9 mouse cellular contexts compared by ENCODE assay signal in genomic region chr6:53821041-53821501, GRCm38 (mm10). TPM values are rescaled to one million over a fixed set of nuclear protein-coding genes. Genes with fewer than 3 reads are reported as not detected.
DNase-seq lines count a peak whose midpoint lies in the region; ATAC-seq lines count a peak whose summit lies in the region.
"Had no signal": no experiment of that assay in that cellular context is flagged by ENCODE, and none has a peak within 500 bp of the region (broad histone marks: within the 10 kb centered on the region; RNA-seq: fewer than 3 reads in every experiment).

No protein-coding gene starts in this region.

- no peak for ATAC-seq in hindbrain, embryonic 16.5 days
- ATAC-seq in granulocyte monocyte progenitor cell, adult 5-6 weeks (replicated peaks; ENCODE audit: poor library complexity, severe bottlenecking), result no peak

- no peaks in the 10 kb centered on the region for H3K9me3 ChIP-seq in hindbrain, embryonic 16.5 days (ENCODE audit: control insufficient read depth, low read length)

- DNase-seq in cerebellum, adult 18-20 months, result peak; percentile 4 to 11
- no peak for DNase-seq in cerebellum, postnatal 4 days (ENCODE audit: low spot score in 2 of 2)
- peak; percentile 10 for DNase-seq in right cerebral cortex, postnatal 25 days
- no peak for DNase-seq in right cerebral cortex, postnatal 4 days
- DNase-seq in lung, postnatal 36 days, result peak; percentile 63
- no peak for DNase-seq in thymus, postnatal 25 days

- peak overlapping the region; percentile 92 for H3K4me2 ChIP-seq in hindbrain, embryonic 16.5 days (ENCODE audit: low read length)

- H3K4me1 ChIP-seq in hindbrain, embryonic 16.5 days (ENCODE audit: control insufficient read depth, insufficient read depth, low read depth, low read length), result peaks cover 22% of the 10 kb centered on the region

- H3K27me3 ChIP-seq in hindbrain, embryonic 16.5 days (replicated peaks; ENCODE audit: control insufficient read depth, insufficient read depth, low read length), result peaks cover 8% of the 10 kb centered on the region; the same call in 1 of the 2 replicates

- WGBS in hindbrain, embryonic 16.5 days, result 5% methylated on average over 18 of the region's 18 CpGs

- peak overlapping the region; percentile 88 for H3K27ac ChIP-seq in hindbrain, embryonic 16.5 days (ENCODE audit: low read depth, low read length)
- H3K27ac ChIP-seq: macrophage had no signal

- no peaks in the 10 kb centered on the region for H3K36me3 ChIP-seq in hindbrain, embryonic 16.5 days (ENCODE audit: control insufficient read depth, insufficient read depth, low read length)

- peak overlapping the region; percentile 59 for H3K4me3 ChIP-seq in hindbrain, embryonic 16.5 days (ENCODE audit: low read length)

- H3K9ac ChIP-seq in hindbrain, embryonic 16.5 days (ENCODE audit: low read depth, low read length), result peak overlapping the region; percentile 68

RNA-seq across cellular contexts. Expression of gene Tril, which starts 0.4 kb away (rescaled TPM):
- polyA plus RNA-seq in hindbrain, embryonic 16.5 days (2015; fragmentation: Nextera tagmentation; extraction: Ambion mirVana), result 21.4 and 21.7 TPM in 2 replicates
- not detected in 2 replicates for total RNA-seq in granulocyte monocyte progenitor cell, adult 5-6 weeks (2014; fragmentation: Nextera tagmentation)
- not detected in 2 replicates for total RNA-seq in granulocyte monocyte progenitor cell, adult 5-6 weeks (2017)
- polyA plus RNA-seq: macrophage had no signal

Comparison
In these comparisons a context has a peak if more than half of its experiments do, and no peak if none do; other contexts are left out.
1. DNase-seq: peak in cerebellum, adult 18-20 months (2 of 2), right cerebral cortex, postnatal 25 days (single experiment) and lung, postnatal 36 days (single experiment); none in cerebellum, postnatal 4 days (0 of 2), right cerebral cortex, postnatal 4 days (single experiment) and thymus, postnatal 25 days (single experiment).